Mouse (Mus musculus) ES-E14 (cell line): ENCODE results near the gene Ccdc62.

Experiments used
- HCFC1 ChIP-seq: IDR thresholded peaks from 2 replicates; pipeline ENCODE4 v1.6.1; 2012; ENCODE audit warnings: low read length, inconsistent platforms, borderline replicate concordance; ENCODE audit not compliant: insufficient read depth
- MAFK ChIP-seq: IDR thresholded peaks from 2 replicates; pipeline ENCODE4 v1.6.1; 2014; ENCODE audit warnings: mild to moderate bottlenecking, low read depth, low read length, inconsistent platforms; ENCODE audit not compliant: insufficient read depth

DNA sequence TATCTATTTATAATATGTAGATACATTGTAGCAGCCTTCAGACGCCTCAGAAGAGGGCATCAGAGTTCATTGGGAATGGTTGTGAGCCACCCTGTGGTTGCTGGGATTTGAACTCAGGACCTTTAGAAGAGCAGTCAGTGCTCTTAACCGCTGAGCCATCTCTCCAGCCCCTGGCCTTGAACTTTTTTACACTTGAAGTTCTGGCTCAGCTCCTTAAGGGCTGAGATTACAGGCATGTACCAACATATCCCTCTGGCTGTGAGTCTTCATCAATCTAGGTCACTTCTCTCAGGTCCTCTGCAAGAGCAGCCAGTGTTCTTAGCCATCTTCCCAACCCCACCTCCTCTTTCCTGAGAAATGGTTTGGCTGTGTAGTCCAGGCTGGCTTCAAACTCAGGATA lies 40.2 kb upstream of the Ccdc62 start:
- TF ChIP-seq HCFC1 (no peak), MAFK (no peak)
